Mouse (Mus musculus) retina, embryonic 14.5 days (tissue): ENCODE measurements around the gene Olfr600.
"Not testable (repeated sequence)": the region's sequence is repeated elsewhere in the genome, so short reads cannot be mapped to it uniquely, and the experiment has no call there.

ENCODE experiments used
- DNase-seq: peaks from one replicate; pipeline ENCODE4 v3.0.0-alpha.2; 2015; ENCODE audit warnings: low spot score

Gene Olfr600

GRCm38 (mm10) chr7:103349569-103349968, at the start of gene Olfr600:
Gene Olfr600 (minus strand): TSS chr7:103349669.
- no peak for DNase-seq

GRCm38 (mm10) chr7:103398981-103399380, 49.5 kb upstream of the Olfr600 start:
- DNase-seq, result no peak

GRCm38 (mm10) chr7:103397758-103398157, 48.3 kb upstream of the Olfr600 start:
- no peak for DNase-seq

GRCm38 (mm10) chr7:103386077-103386476, 36.6 kb upstream of the Olfr600 start, which contains the start of gene Olfr603:
Gene Olfr603 (minus strand): TSS chr7:103386177.
- DNase-seq, result no peak

- no peak for DNase-seq
These were observed 13.1 kb upstream of the Olfr600 start, which contains the start of gene Olfr601 for GRCm38 (mm10) chr7:103362555-103362954. Gene Olfr601 (minus strand): TSS chr7:103362655.

- no peak for DNase-seq
These were observed 13.9 kb downstream of the Olfr600 start, which contains the start of gene Olfr599 for GRCm38 (mm10) chr7:103335617-103336016. Gene Olfr599 (plus strand): TSS chr7:103335917.

GRCm38 (mm10) chr7:103323268-103323667, 26.2 kb downstream of the Olfr600 start, which contains the start of gene Olfr598:
Gene Olfr598 (plus strand): TSS chr7:103323568.
- no peak for DNase-seq

GRCm38 (mm10) chr7:103316015-103316414, 33.5 kb downstream of the Olfr600 start, which contains the start of gene Olfr597:
Gene Olfr597 (plus strand): TSS chr7:103316315.
- not testable (repeated sequence) for DNase-seq

GRCm38 (mm10) chr7:103305348-103305747, 44.1 kb downstream of the Olfr600 start, which contains the start of gene Olfr596:
Gene Olfr596 (plus strand): TSS chr7:103305648.
- DNase-seq, result not testable (repeated sequence)
